Mouse (Mus musculus) layer of hippocampus, adult 2 months (tissue): Measurements from ENCODE around the gene Oscp1. TPM values are rescaled to one million over a fixed set of nuclear protein-coding genes. Genes with fewer than 3 reads are reported as not detected.

Experiments used
- DNase-seq, 2 experiments: peaks; one replicate each; pipeline ENCODE4 v3.0.0; 2022; ENCODE audit warnings: low spot score in 2 of 2
- H3K27ac ChIP-seq: fragments of 200-600 bp; 2 replicates; pipeline ENCODE4 v1.8.1; 2022
- H3K4me3 ChIP-seq: fragments of 200-600 bp; 2 replicates; pipeline ENCODE4 v1.8.1; 2022; ENCODE audit warnings: mild to moderate bottlenecking
- CTCF ChIP-seq: fragments of 200-600 bp; conservative IDR thresholded peaks from 2 replicates; pipeline ENCODE4 v1.8.1; 2022; ENCODE audit warnings: antibody characterized with exemption, mild to moderate bottlenecking, moderate library complexity
- total RNA-seq, 2 experiments: library from RNA; stranded (reverse); gene quantifications; 2 replicates each; pipeline ENCODE4 v1.2.3; 2021

Gene Oscp1
- total RNA-seq, 2 experiments from 2014 or later = 41.1 to 44.5 TPM

DNA sequence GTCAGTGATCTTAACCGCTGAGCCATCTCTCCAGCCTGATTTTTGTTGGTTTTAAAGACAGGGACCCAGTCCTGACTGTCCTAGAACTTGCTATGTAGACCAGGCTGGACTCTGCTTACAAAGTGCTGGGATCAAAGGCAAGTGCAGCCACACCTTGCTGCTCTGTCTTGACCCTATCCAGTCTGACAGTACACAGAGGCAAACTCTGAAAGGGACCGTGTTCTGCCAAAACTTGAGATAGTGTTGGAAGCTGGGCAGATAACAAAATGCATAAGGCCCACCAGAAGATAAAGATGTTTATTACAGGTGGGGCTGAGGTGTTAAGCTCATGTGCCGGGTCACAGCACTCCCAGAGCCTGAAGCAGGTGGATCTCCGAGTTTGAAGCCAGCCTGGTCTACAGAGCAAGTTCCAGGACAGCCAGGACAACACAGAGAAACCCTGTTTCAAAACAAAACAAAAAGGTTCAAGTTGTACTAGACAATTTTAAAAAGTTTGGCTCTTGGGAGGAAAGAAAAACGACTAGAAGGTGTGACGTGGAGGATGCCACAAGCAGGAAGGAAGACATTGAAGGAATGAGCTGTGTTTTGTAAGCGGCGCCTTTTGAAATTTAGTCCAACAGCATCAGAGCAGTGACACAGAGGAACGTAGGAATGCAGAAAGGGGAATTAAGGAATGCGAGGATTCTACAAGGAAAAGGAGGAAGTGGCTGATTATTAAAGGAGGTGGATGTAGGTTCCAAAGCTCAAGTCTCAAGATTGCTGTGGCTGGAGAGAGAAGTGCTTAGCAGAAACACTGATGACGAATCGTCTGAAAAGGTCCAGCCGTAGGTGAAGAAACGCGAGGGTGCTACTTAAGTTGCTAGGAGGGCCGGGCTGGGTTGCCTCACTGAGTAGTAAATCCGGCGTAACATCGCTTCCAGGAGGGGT, 895 bp upstream of the Oscp1 start:
- no peak for DNase-seq
- Histone ChIP-seq H3K4me3 (peak overlapping the region; percentile 85), H3K27ac (no peak overlapping the region)
- TF ChIP-seq CTCF = no peak

GRCm38 (mm10) chr4:126058997-126059362, 615 bp downstream of the Oscp1 start:
- Histone ChIP-seq H3K4me3 (peak overlapping the region; percentile 85), H3K27ac (peak overlapping the region; percentile 90)
- DNase-seq = peak; percentile 73 to 75
- TF ChIP-seq CTCF = no peak

GRCm38 (mm10) chr4:126062856-126063255, 4.5 kb downstream of the Oscp1 start:
- DNase-seq = peak in 1 of 2 experiments; percentile 31
- peak; percentile 78 for TF ChIP-seq CTCF
- Histone ChIP-seq H3K4me3 (no peak overlapping the region), H3K27ac (peak overlapping the region; percentile 86)

DNA sequence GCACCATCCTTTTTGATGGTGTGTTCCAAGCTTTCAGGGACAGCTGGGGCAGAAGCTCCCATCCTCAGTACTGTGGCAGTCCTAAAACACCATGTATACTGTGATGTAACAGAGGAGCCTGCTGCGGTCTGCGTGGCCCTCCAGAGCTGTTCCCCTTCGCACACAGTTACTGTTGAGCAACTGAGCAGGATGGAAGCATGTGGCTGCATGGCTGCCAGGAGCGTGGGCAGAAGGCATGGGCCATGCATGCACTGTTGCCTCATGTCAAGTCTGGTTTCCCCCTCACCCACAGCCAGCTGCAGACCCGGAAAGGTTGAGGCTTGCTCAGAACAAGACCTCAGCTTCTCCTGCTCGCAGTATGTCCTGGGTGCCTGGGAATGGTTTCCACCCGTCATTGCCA, 6.9 kb downstream of the Oscp1 start:
- Histone ChIP-seq H3K4me3 (no peak overlapping the region), H3K27ac (peak overlapping the region; percentile 73)
- TF ChIP-seq CTCF = no peak
- DNase-seq = peak; percentile 39 to 63

DNA sequence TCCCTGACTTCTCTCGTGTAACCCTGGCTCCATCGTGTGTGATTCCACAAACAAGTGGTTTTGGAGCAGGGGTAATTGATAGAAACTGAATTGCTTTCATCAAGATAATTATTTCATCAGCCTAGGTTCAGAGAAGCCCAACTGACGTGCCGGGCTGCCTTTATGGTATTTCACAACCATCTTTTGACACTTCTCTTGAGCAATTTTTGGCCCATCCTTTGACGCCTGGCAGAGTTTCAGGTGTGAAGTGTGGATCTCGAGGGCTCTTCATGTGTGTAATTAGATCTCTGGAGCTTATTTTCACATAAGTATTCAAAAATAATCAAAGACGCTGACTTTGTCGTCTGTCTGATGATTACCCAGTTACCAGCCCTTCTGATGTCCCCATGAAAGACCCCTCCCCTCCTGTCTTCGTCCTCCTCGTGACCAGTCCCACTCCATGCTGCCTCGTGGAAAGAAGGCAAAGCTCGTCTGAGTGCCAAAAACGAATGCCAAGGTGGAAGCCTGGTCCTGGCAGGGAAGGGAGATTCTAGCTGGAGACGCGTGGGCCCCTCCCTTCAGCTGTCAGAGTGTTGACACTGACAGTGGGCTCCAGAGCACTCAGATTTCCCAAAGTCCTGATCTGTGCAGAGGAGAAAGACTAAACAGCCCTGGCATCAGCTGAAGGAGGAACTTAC, 9.2 kb downstream of the Oscp1 start:
- no peak for DNase-seq
- Histone ChIP-seq H3K4me3 (no peak overlapping the region), H3K27ac (peak overlapping the region; percentile 49)
- no peak for TF ChIP-seq CTCF

- Histone ChIP-seq H3K27ac (no peak overlapping the region), H3K4me3 (no peak overlapping the region)
- no peak for TF ChIP-seq CTCF
- no peak for DNase-seq
Measured at GRCm38 (mm10) chr4:126068842-126069241, 10.5 kb downstream of the Oscp1 start.

- no peak for DNase-seq
- Histone ChIP-seq H3K4me3 (no peak overlapping the region), H3K27ac (no peak overlapping the region)
- no peak for TF ChIP-seq CTCF
Measured at GRCm38 (mm10) chr4:126077833-126078232, 19.5 kb downstream of the Oscp1 start.

- Histone ChIP-seq H3K27ac (no peak overlapping the region), H3K4me3 (no peak overlapping the region)
- no peak for DNase-seq
- TF ChIP-seq CTCF = no peak
Measured at GRCm38 (mm10) chr4:126079266-126079665, 20.9 kb downstream of the Oscp1 start.

DNA sequence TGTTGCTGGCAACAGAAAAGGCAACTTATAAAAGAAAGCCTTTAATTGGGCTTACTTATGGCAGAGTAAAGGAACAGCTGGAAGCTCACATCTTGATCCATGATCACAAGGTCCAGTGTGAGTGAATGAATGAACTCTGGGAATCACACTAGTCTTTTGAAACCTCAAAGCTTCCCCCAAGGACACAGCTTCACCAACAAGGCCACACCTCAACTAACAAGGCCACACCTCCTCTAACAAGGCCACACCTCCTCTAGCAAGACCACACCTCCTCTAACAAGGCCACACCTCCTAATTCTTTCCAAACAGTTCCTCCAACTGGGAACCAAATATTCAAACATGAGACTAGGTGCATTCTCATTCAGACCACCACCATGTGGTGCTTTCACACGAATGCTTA, 23.2 kb downstream of the Oscp1 start:
- TF ChIP-seq CTCF = no peak
- H3K27ac ChIP-seq = no peak overlapping the region
- no peak overlapping the region for H3K4me3 ChIP-seq
- DNase-seq = no peak

DNA sequence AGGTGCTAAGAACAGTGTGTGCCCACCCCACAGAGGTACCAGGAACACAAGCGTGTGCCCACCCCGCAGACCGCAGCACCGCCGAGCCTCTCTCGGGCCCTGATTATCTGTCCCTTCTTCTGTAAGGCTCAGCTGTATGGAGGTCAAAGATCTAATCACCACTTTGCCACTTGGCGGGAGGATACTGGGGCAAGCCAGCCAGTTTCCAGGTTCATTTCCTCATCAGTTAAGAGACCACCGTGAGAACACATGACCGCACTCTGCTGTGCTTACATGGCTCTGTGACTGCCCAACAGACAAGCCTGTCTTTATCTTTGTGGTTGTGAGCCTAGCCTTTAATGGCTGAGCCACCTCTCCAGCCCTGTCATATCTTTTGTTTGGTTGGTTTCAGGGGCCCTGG, 24.7 kb downstream of the Oscp1 start:
- no peak for DNase-seq
- no peak overlapping the region for H3K4me3 ChIP-seq
- no peak overlapping the region for H3K27ac ChIP-seq
- TF ChIP-seq CTCF = no peak

- no peak for TF ChIP-seq CTCF
- Histone ChIP-seq H3K4me3 (no peak overlapping the region), H3K27ac (no peak overlapping the region)
- DNase-seq = no peak
Measured at GRCm38 (mm10) chr4:126084382-126084781, 26.0 kb downstream of the Oscp1 start.

DNA sequence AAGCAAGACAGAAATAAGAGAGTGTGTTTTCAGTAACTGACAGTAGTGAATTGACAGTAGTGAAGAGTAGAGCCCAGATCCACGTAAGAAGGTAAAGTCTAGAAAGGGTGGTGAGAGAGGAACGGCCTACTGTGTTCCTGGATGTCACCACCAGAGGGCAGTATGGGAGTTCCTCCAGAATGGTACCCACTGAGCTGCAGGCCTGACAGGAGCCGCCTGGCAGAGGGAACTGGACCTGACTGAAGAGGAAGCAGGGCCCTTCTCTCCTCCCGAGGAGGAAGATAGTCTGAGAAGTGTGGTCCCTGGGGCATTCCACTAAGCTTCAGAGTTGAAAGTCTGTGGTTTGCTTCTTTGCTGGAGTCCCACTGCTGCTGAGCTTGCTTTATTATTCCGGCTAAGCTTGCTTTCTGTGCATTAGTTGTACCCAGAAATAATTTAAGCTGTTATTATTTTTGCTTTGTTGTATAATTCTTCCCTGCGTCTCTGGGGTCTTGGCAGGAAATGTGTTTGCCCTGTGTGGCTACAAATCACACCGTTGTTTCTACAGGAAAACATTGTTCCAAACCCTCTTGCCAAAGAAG, 27.7 kb downstream of the Oscp1 start:
- Histone ChIP-seq H3K27ac (peak overlapping the region; percentile 73), H3K4me3 (no peak overlapping the region)
- DNase-seq = peak; percentile 78 to 82
- peak; percentile 90 for TF ChIP-seq CTCF
